Mouse (Mus musculus) forebrain, postnatal 0 days (tissue): Measurements from ENCODE around the gene Msh3. TPM values are rescaled to one million over a fixed set of nuclear protein-coding genes. Genes with fewer than 3 reads are reported as not detected.
"Not testable (repeated sequence)": the region's sequence is repeated elsewhere in the genome, so short reads cannot be mapped to it uniquely, and the experiment has no call there.

Source experiments
- ATAC-seq: fragments of 200-750 bp; cut with Nextera tagmentation; 2 replicates; pipeline ENCODE4 v1.8.0; 2017; ENCODE audit warnings: mild to moderate bottlenecking, moderate library complexity
- DNase-seq: peaks from one replicate; pipeline ENCODE4 v3.0.0-alpha.2; 2015
- H3K27ac ChIP-seq: fragments of 300-500 bp; sonication (generic); 2 replicates; pipeline ENCODE4 v1.5.1; 2014; ENCODE audit warnings: low read depth, mild to moderate bottlenecking, antibody characterized with exemption, low read length, moderate library complexity, mixed read lengths
- H3K27me3 ChIP-seq: fragments of 300-500 bp; sonication (generic); 2 replicates; pipeline ENCODE4 v1.6.1; 2014; ENCODE audit warnings: mild to moderate bottlenecking, low read length, mixed read lengths; ENCODE audit not compliant: insufficient read depth
- H3K36me3 ChIP-seq: fragments of 300-500 bp; sonication (generic); 2 replicates; pipeline ENCODE4 v1.6.1; 2014; ENCODE audit warnings: mild to moderate bottlenecking, moderate library complexity; ENCODE audit not compliant: insufficient read depth
- H3K4me1 ChIP-seq: fragments of 300-500 bp; sonication (generic); 2 replicates; pipeline ENCODE4 v1.6.1; 2014; ENCODE audit warnings: antibody characterized with exemption; ENCODE audit not compliant: insufficient read depth
- H3K4me2 ChIP-seq: fragments of 300-500 bp; sonication (generic); 2 replicates; pipeline ENCODE4 v1.6.1; 2014; ENCODE audit warnings: low read depth, mild to moderate bottlenecking, moderate library complexity
- H3K4me3 ChIP-seq: fragments of 300-500 bp; sonication (generic); 2 replicates; pipeline ENCODE4 v1.5.1; 2014; ENCODE audit warnings: low read depth, low read length, mixed read lengths
- H3K9ac ChIP-seq: fragments of 300-500 bp; sonication (generic); 2 replicates; pipeline ENCODE4 v1.6.1; 2014; ENCODE audit warnings: mild to moderate bottlenecking
- H3K9me3 ChIP-seq: fragments of 300-500 bp; sonication (generic); 2 replicates; pipeline ENCODE4 v1.6.1; 2016; ENCODE audit warnings: low read length
- CTCF ChIP-seq: sonication (generic); IDR thresholded peaks from 2 replicates; pipeline ENCODE4 v1.5.1; 2016; ENCODE audit warnings: antibody characterized with exemption, control low read depth, low read depth
- WGBS: fragments of 180-500 bp; shearing (Covaris S2); extraction: QIAGEN DNeasy Blood & Tissue Kit; methylation state at CpG from one replicate; pipeline ENCODE4 v1.1.7; 2014; 5-methylcytosine and 5-hydroxymethylcytosine counted together
- polyA plus RNA-seq: library from polyadenylated mRNA; unstranded; fragments of >200 nt; fragmentation: Nextera tagmentation; extraction: Ambion mirVana; gene quantifications from 2 replicates; pipeline ENCODE4 v1.2.1, GENCODE M21; 2015
- total RNA-seq: library from RNA; depleted of rRNA; stranded (reverse); fragments of >200 nt; gene quantifications from 2 replicates; pipeline ENCODE4 v1.2.3, GENCODE M21; 2014; rRNA removed

Gene Msh3
- total RNA-seq (26.9 and 33.6 TPM in 2 replicates), polyA plus RNA-seq (17.2 and 20.3 TPM in 2 replicates)

GRCm38 (mm10) chr13:92354456-92355271 lies at the start of gene Msh3, which contains the start of gene Dhfr:
Msh3 (minus strand) TSS chr13:92355003.
Dhfr (plus strand) TSS chr13:92354726.
- DNase-seq, result peak; percentile 99
- peak within 1 kb of the TSS; percentile 94 for H3K4me2 ChIP-seq
- peak; percentile 97 for ATAC-seq
- H3K9ac ChIP-seq, result peak within 1 kb of the TSS; percentile 73
- 2% methylated on average over 76 of the region's 76 CpGs for WGBS
- peak; percentile 83 for TF ChIP-seq CTCF
- peak within 1 kb of the TSS; percentile 92 for H3K27ac ChIP-seq
- 0 out of 2 replicates have a peak, but pooled peaks cover 4% of the 10 kb centered on the region for H3K36me3 ChIP-seq
- 0 out of 2 replicates have a peak, but pooled peaks cover 3% of the 10 kb centered on the region for H3K4me1 ChIP-seq
- H3K27me3 ChIP-seq, result no peaks in the 10 kb centered on the region
- no peaks in the 10 kb centered on the region for H3K9me3 ChIP-seq
- H3K4me3 ChIP-seq, result peak within 1 kb of the TSS; percentile 71

GRCm38 (mm10) chr13:92403496-92403895 lies 48.7 kb upstream of the Msh3 start:
- Histone ChIP-seq H3K4me2 (no peak overlapping the region), H3K36me3 (no peaks in the 10 kb centered on the region), H3K9ac (no peak overlapping the region), H3K27me3 (no peaks in the 10 kb centered on the region), H3K27ac (no peak overlapping the region), H3K9me3 (no peaks in the 10 kb centered on the region), H3K4me3 (no peak overlapping the region), H3K4me1 (no peaks in the 10 kb centered on the region)
- ATAC-seq (no peak), DNase-seq (no peak)
- 86% methylated on average over 3 of the region's 3 CpGs for WGBS
- no peak for TF ChIP-seq CTCF

GRCm38 (mm10) chr13:92402063-92402462 lies 47.3 kb upstream of the Msh3 start:
- WGBS, result 81% methylated on average over 2 of the region's 2 CpGs
- H3K27ac ChIP-seq, result no peak overlapping the region

GRCm38 (mm10) chr13:92398491-92399384 lies 43.9 kb upstream of the Msh3 start:
- H3K9ac ChIP-seq, result no peak overlapping the region
- DNase-seq, result peak; percentile 30
- H3K4me2 ChIP-seq, result no peak overlapping the region
- no peak for TF ChIP-seq CTCF
- H3K27me3 ChIP-seq, result no peaks in the 10 kb centered on the region
- H3K9me3 ChIP-seq, result no peaks in the 10 kb centered on the region
- no peak overlapping the region for H3K27ac ChIP-seq
- ATAC-seq, result peak; percentile 58
- WGBS, result 61% methylated on average over 11 of the region's 11 CpGs
- H3K4me3 ChIP-seq, result no peak overlapping the region
- no peaks in the 10 kb centered on the region for H3K4me1 ChIP-seq
- no peaks in the 10 kb centered on the region for H3K36me3 ChIP-seq

More at GRCm38 (mm10) chr13:92402063-92402462, 47.3 kb upstream of the Msh3 start:
- no peak for TF ChIP-seq CTCF
- Histone ChIP-seq H3K9ac (no peak overlapping the region), H3K9me3 (no peaks in the 10 kb centered on the region), H3K4me2 (no peak overlapping the region), H3K4me1 (no peaks in the 10 kb centered on the region), H3K27me3 (no peaks in the 10 kb centered on the region), H3K36me3 (no peaks in the 10 kb centered on the region), H3K4me3 (no peak overlapping the region)
- DNase-seq (no peak), ATAC-seq (no peak)

- Histone ChIP-seq H3K27me3 (no peaks in the 10 kb centered on the region), H3K4me3 (no peak overlapping the region), H3K4me1 (no peaks in the 10 kb centered on the region), H3K9me3 (no peaks in the 10 kb centered on the region), H3K36me3 (no peaks in the 10 kb centered on the region), H3K4me2 (no peak overlapping the region), H3K27ac (no peak overlapping the region), H3K9ac (no peak overlapping the region)
- ATAC-seq (no peak), DNase-seq (no peak)
- 64% methylated on average over 12 of the region's 12 CpGs for WGBS
- no peak for TF ChIP-seq CTCF
Measured at GRCm38 (mm10) chr13:92393047-92393661, 38.4 kb upstream of the Msh3 start.

- no peak overlapping the region for H3K27ac ChIP-seq
- no peak for ATAC-seq
- WGBS, result 99% methylated on average over 3 of the region's 3 CpGs
Measured at GRCm38 (mm10) chr13:92387367-92387766, 32.6 kb upstream of the Msh3 start.

GRCm38 (mm10) chr13:92371466-92371865 lies 16.7 kb upstream of the Msh3 start:
- not testable (repeated sequence) for H3K9ac ChIP-seq, H3K27ac ChIP-seq, ATAC-seq, H3K36me3 ChIP-seq, H3K4me1 ChIP-seq, H3K4me2 ChIP-seq, H3K27me3 ChIP-seq, H3K4me3 ChIP-seq, DNase-seq, H3K9me3 ChIP-seq
- 98% methylated on average over 6 of the region's 6 CpGs for WGBS

More at GRCm38 (mm10) chr13:92387367-92387766, 32.6 kb upstream of the Msh3 start:
- Histone ChIP-seq H3K4me1 (no peaks in the 10 kb centered on the region), H3K4me3 (no peak overlapping the region), H3K36me3 (no peaks in the 10 kb centered on the region), H3K9me3 (no peaks in the 10 kb centered on the region), H3K4me2 (no peak overlapping the region), H3K27me3 (no peaks in the 10 kb centered on the region), H3K9ac (no peak overlapping the region)
- no peak for DNase-seq
- no peak for TF ChIP-seq CTCF
